Mouse (Mus musculus) CH12.LX (cell line): ENCODE results near the gene Lgr6. TPM values are rescaled to one million over a fixed set of nuclear protein-coding genes. Genes with fewer than 3 reads are reported as not detected.

Source experiments
- DNase-seq: peaks from one replicate; pipeline ENCODE4 v3.0.0-alpha.2; 2013; ENCODE audit errors: extremely low read depth
- H3K27ac ChIP-seq: 2 replicates; pipeline ENCODE4 v1.5.1; 2012; ENCODE audit warnings: low read depth, mild to moderate bottlenecking, control low read depth, moderate library complexity; ENCODE audit not compliant: insufficient read depth
- H3K27me3 ChIP-seq: replicated peaks from 2 replicates; pipeline ENCODE3; 2012; ENCODE audit warnings: inconsistent platforms
- H3K36me3 ChIP-seq, 2 experiments: replicated peaks in 1 of 2; 2 replicates each; pipeline versions ENCODE3 to v1.6.1; 2012; ENCODE audit warnings: inconsistent platforms in 1 of 2, low read length in 1 of 2, mild to moderate bottlenecking in 1 of 2, mixed read lengths in 1 of 2, moderate library complexity in 1 of 2; ENCODE audit not compliant: control insufficient read depth in 1 of 2, insufficient read depth in 1 of 2
- H3K4me1 ChIP-seq, 2 experiments: 2 replicates each; pipeline ENCODE4 v1.6.1; 2012; ENCODE audit warnings: inconsistent platforms in 1 of 2, moderate library complexity in 1 of 2; ENCODE audit not compliant: insufficient read depth in 2 of 2, control insufficient read depth in 1 of 2
- H3K4me2 ChIP-seq: 2 replicates; pipeline ENCODE4 v1.6.1; 2012; ENCODE audit warnings: low read depth, mild to moderate bottlenecking, control low read depth; ENCODE audit not compliant: poor library complexity, insufficient read depth, severe bottlenecking
- H3K4me3 ChIP-seq, 3 experiments: fragments of 150-350 bp in 1 of 3; sonication (generic) in 1 of 3; replicated peaks in 1 of 3; 2 replicates each; pipeline versions ENCODE3 to v1.5.1; 2011 to 2012; ENCODE audit warnings: low read depth in 2 of 3, low read length in 2 of 3, mild to moderate bottlenecking in 2 of 3, moderate library complexity in 2 of 3, control low read depth in 1 of 3, improper control_type of control experiment in 1 of 3, inconsistent platforms in 1 of 3, mixed read lengths in 1 of 3; ENCODE audit not compliant: poor library complexity in 1 of 3
- H3K79me2 ChIP-seq: replicated peaks from 2 replicates; pipeline ENCODE4 v1.6.1; 2012; ENCODE audit warnings: mild to moderate bottlenecking, moderate library complexity; ENCODE audit not compliant: control insufficient read depth, poor library complexity, insufficient read depth, severe bottlenecking; ENCODE audit errors: extremely low read depth
- H3K9ac ChIP-seq: 2 replicates; pipeline ENCODE4 v1.6.1; 2012; ENCODE audit warnings: low read depth, mild to moderate bottlenecking, control low read depth, moderate library complexity; ENCODE audit not compliant: insufficient read depth
- H3K9me3 ChIP-seq: replicated peaks from 2 replicates; pipeline ENCODE3; 2012; ENCODE audit warnings: low read length, inconsistent platforms, mixed read lengths
- CTCF ChIP-seq, 2 experiments: IDR thresholded peaks in 1 of 2; conservative IDR thresholded peaks in 1 of 2; 2 replicates each; pipeline ENCODE4 v1.5.1; 2011 to 2012; ENCODE audit warnings: low read depth in 2 of 2, low read length in 2 of 2, improper control_type of control experiment in 1 of 2, inconsistent platforms in 1 of 2, mild to moderate bottlenecking in 1 of 2, moderate library complexity in 1 of 2
- ELF1 ChIP-seq: IDR thresholded peaks from 2 replicates; pipeline ENCODE4 v1.6.1; 2014; ENCODE audit warnings: low read depth, mild to moderate bottlenecking, inconsistent platforms, low read length, improper control_type of control experiment
- GABPA ChIP-seq: IDR thresholded peaks from 2 replicates; pipeline ENCODE4 v1.6.1; 2012; ENCODE audit warnings: low read depth, low read length, improper control_type of control experiment, inconsistent platforms; ENCODE audit not compliant: insufficient replicate concordance
- HCFC1 ChIP-seq: IDR thresholded peaks from 2 replicates; pipeline ENCODE4 v1.6.1; 2012; ENCODE audit warnings: low read depth, mild to moderate bottlenecking, inconsistent platforms, low read length, improper control_type of control experiment
- IRF4 ChIP-seq: IDR thresholded peaks from 2 replicates; pipeline ENCODE4 v1.6.1; 2014; ENCODE audit warnings: low read depth, mild to moderate bottlenecking, inconsistent platforms, low read length, improper control_type of control experiment
- MAFK ChIP-seq: IDR thresholded peaks from 2 replicates; pipeline ENCODE4 v1.6.1; 2011; ENCODE audit warnings: low read length, improper control_type of control experiment; ENCODE audit not compliant: insufficient replicate concordance
- MAX ChIP-seq: IDR thresholded peaks from 2 replicates; pipeline ENCODE4 v1.6.1; 2011; ENCODE audit warnings: low read length, improper control_type of control experiment
- MXI1 ChIP-seq: IDR thresholded peaks from 2 replicates; pipeline ENCODE4 v1.6.1; 2011; ENCODE audit warnings: mild to moderate bottlenecking, low read depth, low read length, improper control_type of control experiment
- POLR2AphosphoS2 ChIP-seq: IDR thresholded peaks from 2 replicates; pipeline ENCODE4 v1.6.1; 2011; ENCODE audit warnings: low read depth, low read length, improper control_type of control experiment
- RAD21 ChIP-seq: IDR thresholded peaks from 2 replicates; pipeline ENCODE4 v1.6.1; 2011; ENCODE audit warnings: low read depth, mild to moderate bottlenecking, low read length, improper control_type of control experiment, moderate library complexity
- SMC3 ChIP-seq: IDR thresholded peaks from 2 replicates; pipeline ENCODE4 v1.6.1; 2011; ENCODE audit warnings: low read depth, low read length, improper control_type of control experiment
- TBP ChIP-seq: conservative IDR thresholded peaks from 2 replicates; pipeline ENCODE4 v1.6.1; 2011; ENCODE audit warnings: low read depth, low read length, improper control_type of control experiment
- TCF12 ChIP-seq: IDR thresholded peaks from 2 replicates; pipeline ENCODE4 v1.6.1; 2014; ENCODE audit warnings: low read depth, mild to moderate bottlenecking, inconsistent platforms, low read length, improper control_type of control experiment
- USF1 ChIP-seq: IDR thresholded peaks from 2 replicates; pipeline ENCODE4 v1.6.1; 2014; ENCODE audit warnings: low read depth, mild to moderate bottlenecking, inconsistent platforms, low read length, improper control_type of control experiment
- ZC3H11A ChIP-seq: IDR thresholded peaks from 2 replicates; pipeline ENCODE4 v1.6.1; 2012; ENCODE audit warnings: low read depth, mild to moderate bottlenecking, inconsistent platforms, low read length, improper control_type of control experiment
- ZKSCAN1 ChIP-seq: IDR thresholded peaks from 2 replicates; pipeline ENCODE4 v1.6.1; 2012; ENCODE audit warnings: low read depth, inconsistent platforms, low read length, improper control_type of control experiment, borderline replicate concordance
- ZMIZ1 ChIP-seq: IDR thresholded peaks from 2 replicates; pipeline ENCODE4 v1.6.1; 2012; ENCODE audit warnings: low read depth, mild to moderate bottlenecking, inconsistent platforms, low read length, improper control_type of control experiment
- dilution Hi-C: fragments of 300-500 bp; cut with MboI; formaldehyde crosslinking; loops from 2 replicates; pipeline ENCODE4 v1.14.3; 2020; ENCODE audit warnings: low sequenced_read_pairs; ENCODE audit not compliant: extremely low pct_unique_long_range_greater_than_20kb, extremely low pct_ligation_motif_present
- in situ Hi-C: fragments of 300-500 bp; cut with MboI; formaldehyde crosslinking; loops from 3 replicates; pipeline ENCODE4 v1.14.3; 2019; ENCODE audit warnings: low sequenced_read_pairs, low pct_ligation_motif_present, low pct_unique_long_range_greater_than_20kb, mixed read lengths
- polyA plus RNA-seq: library from polyadenylated mRNA; unstranded; fragments of >175 nt; gene quantifications from 2 replicates; pipeline ENCODE4 v1.2.1, GENCODE M21; 2012; ENCODE audit warnings: low read depth; ENCODE audit not compliant: insufficient read length
- total RNA-seq, 2 experiments: library from RNA; depleted of rRNA; stranded (reverse); fragments of 300-350 nt in 1 of 2; fragments of >200 nt in 1 of 2; gene quantifications; 2 replicates each; pipeline ENCODE4 v1.2.3; 2012 to 2014

The Lgr6 gene
- total and polyA plus RNA-seq, 3 experiments, result 0.07 to 0.17 (median 0.16) TPM

- H3K9ac ChIP-seq, result no peak overlapping the region
- H3K4me2 ChIP-seq, result peak overlapping the region; percentile 6; the same call in 1 of the 2 replicates
- no peak overlapping the region for H3K4me3 ChIP-seq
- H3K27me3 ChIP-seq, result peaks cover 35% of the 10 kb centered on the region
- H3K4me1 ChIP-seq, result peaks cover 6 to 17% of the 10 kb centered on the region in 2 experiments; a peak in 3 of 4 replicates
- H3K27ac ChIP-seq, result no peak overlapping the region
- TF ChIP-seq ZMIZ1 (no peak), TCF12 (peak; percentile 29; the same call in 1 of the 2 replicates), ZC3H11A (peak; percentile 71), CTCF (conservative IDR thresholded peaks at IDR 0.05 in 1 of 2, IDR thresholded peaks at IDR 0.05 in 1 of 2; ENCODE audit: low read depth in 2 of 2, low read length in 2 of 2) (peak; percentile 44 to 95), ZKSCAN1 (no peak), RAD21 (peak; percentile 90), SMC3 (peak; percentile 95), HCFC1 (no peak)
- TF ChIP-seq, all 38 proteins: peak for 5
- Histone ChIP-seq H3K36me3 (peaks cover 0 to 19% of the 10 kb centered on the region in 2 experiments), H3K79me2 (no peaks in the 10 kb centered on the region), H3K9me3 (no peaks in the 10 kb centered on the region)
- in situ Hi-C loops (loop anchor here (5.0 kb wide), 1 partner anchor 114 kb away; no protein-coding TSS in a partner anchor), dilution Hi-C loops (no loop called here)
- peak; percentile 72 for DNase-seq
Measured at GRCm38 (mm10) chr1:135105951-135106350, 875 bp upstream of the Lgr6 start.

GRCm38 (mm10) chr1:135100400-135100799 is 4.7 kb downstream of the Lgr6 start:
- dilution Hi-C loops (no loop called here), in situ Hi-C loops (no loop called here)
- Histone ChIP-seq H3K9me3 (no peaks in the 10 kb centered on the region), H3K4me3 (no peak overlapping the region), H3K4me2 (no peak overlapping the region), H3K9ac (no peak overlapping the region), H3K36me3 (no peaks in the 10 kb centered on the region), H3K27ac (no peak overlapping the region), H3K79me2 (no peaks in the 10 kb centered on the region), H3K4me1 (peaks cover 7 to 15% of the 10 kb centered on the region in 2 experiments), H3K27me3 (peaks cover 67% of the 10 kb centered on the region)
- no peak for DNase-seq
- TF ChIP-seq MXI1 (no peak), TBP (no peak), POLR2AphosphoS2 (no peak), IRF4 (no peak), GABPA (no peak), CTCF (conservative IDR thresholded peaks at IDR 0.05 in 1 of 2, IDR thresholded peaks at IDR 0.05 in 1 of 2; ENCODE audit: low read depth in 2 of 2, low read length in 2 of 2) (no peak), MAX (no peak), USF1 (no peak), SMC3 (no peak), ELF1 (no peak), TCF12 (no peak), MAFK (no peak)
- TF ChIP-seq, all 38 proteins: peak for 0
